Mouse (Mus musculus) liver, postnatal 0 days (tissue): ENCODE measurements around the gene Slc29a1.

Experiments
- CTCF ChIP-seq: sonication (generic); IDR thresholded peaks from 2 replicates; pipeline ENCODE4 v1.5.1; 2016; ENCODE audit warnings: antibody characterized with exemption, low read depth
- EP300 ChIP-seq: IDR thresholded peaks from 2 replicates; pipeline ENCODE4 v1.6.1; 2016; ENCODE audit warnings: antibody characterized with exemption, low read depth, mild to moderate bottlenecking

DNA sequence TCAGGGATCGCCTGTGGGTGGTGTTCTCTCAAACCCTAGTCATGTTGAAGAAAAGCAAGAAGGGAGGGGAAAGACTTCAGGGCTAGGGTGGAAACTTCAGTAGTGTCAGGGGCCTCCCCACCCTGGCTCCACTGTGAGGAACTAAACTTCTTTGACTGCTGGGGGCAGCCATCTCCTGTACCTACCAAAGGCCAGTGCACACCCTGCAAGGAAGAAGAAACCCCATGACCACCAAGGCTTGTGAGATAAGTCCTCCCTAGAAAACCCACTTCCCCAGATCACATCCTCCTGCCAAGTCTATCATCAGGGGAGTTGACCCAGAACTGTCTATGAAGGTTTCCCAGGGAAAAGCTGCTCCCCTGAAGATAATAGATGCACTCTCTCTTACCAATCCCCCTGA lies 45.0 kb downstream of the Slc29a1 start:
- no peak for TF ChIP-seq CTCF
- no peak for TF ChIP-seq EP300
